Mouse (Mus musculus) bone marrow macrophage, adult 2 months (primary cell): ENCODE results near the gene Ptchd4.

Experiments
- CTCF ChIP-seq: IDR thresholded peaks from 2 replicates; pipeline ENCODE4 v1.5.1; 2012; ENCODE audit warnings: low read depth, mild to moderate bottlenecking, low read length, moderate library complexity
- POLR2A ChIP-seq: IDR thresholded peaks from 2 replicates; pipeline ENCODE4 v1.6.1; 2012; ENCODE audit warnings: mild to moderate bottlenecking, low read depth, low read length, borderline replicate concordance

DNA sequence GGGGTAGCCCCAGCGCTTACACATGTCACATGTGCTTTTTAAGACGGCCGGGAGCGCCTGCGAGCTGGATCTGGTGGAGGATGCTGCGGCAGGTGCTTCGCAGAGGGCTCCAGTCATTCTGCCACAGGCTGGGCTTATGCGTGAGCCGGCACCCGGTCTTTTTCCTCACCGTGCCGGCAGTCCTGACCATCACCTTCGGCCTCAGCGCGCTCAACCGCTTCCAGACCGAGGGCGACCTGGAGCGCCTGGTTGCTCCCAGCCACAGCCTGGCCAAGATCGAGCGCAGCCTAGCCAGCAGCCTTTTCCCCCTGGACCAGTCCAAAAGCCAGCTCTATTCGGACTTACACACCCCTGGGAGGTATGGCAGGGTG lies 850 bp downstream of the Ptchd4 start:
- no peak for TF ChIP-seq CTCF
- no peak for TF ChIP-seq POLR2A
